Mouse (Mus musculus) induced T-regulatory cell, adult 2 months (primary cell): ENCODE measurements around the gene Pagr1b.

ENCODE experiments used
- DNase-seq: peaks from one replicate; pipeline ENCODE4 v3.0.0-alpha.2; 2012; ENCODE audit warnings: low read depth

Gene Pagr1b

DNA sequence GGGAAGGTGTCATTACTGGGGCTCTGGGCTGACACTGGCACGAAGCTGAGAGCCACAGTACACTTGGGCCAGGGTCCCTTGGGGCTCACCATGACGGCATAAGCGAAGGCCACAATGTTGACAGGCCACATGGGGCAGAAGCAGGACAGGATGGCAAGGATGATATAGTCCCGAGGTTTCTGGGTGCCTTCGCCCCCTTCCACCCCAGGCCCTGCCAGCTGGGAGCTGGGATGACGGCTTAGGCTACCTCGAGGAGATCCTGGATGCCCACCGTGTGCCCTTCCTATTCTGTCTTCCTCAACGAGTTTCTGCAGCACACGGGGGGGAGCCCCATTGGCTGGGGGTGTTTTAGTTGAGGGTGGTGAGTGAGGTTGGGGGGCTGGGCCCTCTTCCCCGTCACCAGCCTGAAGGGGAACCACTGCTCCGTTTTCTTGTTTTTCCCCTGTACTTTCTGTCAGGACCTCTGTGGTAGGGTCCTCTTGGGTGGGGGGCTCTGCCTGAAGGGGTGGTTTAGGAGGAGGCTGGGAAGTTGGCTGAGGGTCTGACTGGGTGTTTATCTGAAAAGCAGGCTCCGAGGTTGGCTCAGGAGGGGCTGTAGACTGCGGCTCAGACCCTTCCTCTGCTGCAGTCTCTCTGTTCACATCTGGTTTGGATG is 3.1 kb upstream of the Pagr1b start:
- DNase-seq: no peak

DNA sequence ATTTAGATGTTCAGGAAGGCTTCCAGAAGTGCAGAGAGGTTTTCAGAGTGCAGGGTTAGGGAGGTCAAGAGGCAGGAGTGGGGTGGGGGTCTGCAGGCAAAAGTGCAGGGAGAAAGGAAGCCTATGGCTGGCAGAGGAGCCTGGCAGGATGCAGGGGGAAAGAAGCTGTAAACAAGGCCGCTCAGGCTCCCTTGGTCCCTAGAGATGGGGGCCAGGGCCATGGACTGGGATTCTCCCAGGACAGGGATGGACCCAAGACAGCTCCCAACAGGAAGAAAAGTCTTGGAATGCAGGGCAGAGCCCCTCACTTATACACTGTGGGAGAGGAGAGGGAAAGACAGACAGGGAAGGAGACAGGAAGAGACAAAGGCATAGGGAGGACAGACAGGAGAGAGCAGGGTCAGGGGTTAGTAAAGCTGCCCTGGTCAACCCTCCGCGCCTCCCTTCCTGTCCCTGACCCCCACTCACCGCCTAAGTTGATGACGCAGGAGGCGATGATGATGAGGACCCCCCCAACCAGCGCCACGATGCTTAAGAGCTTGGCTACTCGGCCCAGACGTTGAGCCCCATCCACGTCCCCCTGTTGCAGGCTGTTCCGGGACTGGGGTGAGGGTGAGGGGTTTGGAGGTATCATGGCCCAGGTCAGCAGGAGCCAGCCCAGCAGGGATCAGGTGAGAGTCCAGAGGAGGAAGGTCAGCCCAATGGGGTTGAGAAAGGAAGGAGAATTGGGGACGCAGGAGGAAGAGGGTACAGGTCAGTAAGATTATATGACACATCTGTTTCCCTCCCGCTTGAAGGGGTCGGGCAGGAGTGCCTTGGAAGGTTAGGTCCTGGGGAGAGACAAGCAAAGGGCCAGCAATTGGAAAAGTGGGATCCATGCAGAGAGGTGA is 2.4 kb upstream of the Pagr1b start:
- DNase-seq: no peak

DNA sequence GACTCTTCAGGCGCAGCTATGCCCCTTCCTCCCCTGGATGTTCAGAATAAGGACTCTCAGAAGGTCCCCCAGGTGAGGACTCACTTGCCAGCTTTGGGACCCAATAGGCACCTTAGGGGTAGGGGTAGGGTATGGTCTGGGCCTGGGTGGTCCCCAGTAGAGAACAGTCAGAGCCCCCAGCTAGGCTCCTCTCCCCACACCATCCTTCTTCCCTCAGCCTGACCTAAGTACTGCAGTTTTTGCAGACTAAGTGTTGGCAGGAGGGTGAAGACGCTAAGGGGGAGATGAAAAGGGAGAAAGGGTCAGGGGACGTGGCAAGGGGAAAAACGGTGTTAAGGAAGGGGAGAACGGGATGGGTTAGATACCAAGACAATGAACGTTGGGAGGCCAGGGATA is 1.7 kb upstream of the Pagr1b start:
- DNase-seq: no peak

DNA sequence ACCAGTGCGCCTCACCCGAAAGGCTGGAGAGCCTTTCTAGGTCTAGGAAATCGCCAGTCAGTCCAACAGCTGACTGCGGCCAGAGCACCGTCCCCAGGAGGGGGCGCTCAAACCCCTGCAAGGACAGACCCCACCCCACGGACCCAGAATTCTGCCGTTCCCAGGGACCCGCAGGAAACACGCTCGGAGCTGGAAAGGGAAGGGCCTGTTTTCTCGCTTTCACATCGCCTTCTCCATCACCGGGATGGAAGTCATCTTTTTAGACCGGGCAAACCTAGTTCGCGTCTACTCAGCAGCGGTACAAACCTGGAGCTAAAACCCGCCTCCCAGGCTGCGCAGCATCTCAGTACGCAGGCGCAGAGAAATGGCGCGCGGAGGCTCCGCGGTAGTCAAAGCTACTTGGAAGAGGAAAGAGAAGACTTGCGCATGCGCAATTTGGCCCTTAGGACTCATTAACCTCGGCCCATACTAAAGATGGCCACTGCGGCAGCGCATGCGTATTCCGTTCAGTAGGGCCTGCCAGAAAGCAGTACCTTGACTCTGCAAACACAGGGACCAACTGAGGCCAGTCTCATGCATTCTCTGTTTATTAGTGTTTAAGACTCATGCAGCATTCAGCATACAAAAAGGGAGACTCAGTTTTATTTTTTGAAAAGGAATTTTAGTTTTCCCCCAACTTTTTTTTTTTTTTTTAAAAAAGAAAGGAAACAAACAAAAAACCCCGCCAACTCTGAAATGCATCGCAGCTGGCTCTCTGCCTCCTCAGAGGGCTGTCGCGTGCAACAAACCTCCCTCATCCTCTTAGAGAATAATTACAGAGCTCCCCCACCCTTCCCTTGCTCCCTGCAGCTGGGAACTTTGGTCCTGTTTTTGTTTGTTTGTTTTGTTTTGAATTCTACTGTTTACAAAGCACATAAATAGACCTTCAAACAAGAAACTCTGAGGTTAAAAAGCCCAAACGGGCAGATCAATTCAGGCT is 976 bp upstream of the Pagr1b start, which contains the start of gene Pagr1a:
Pagr1a (minus strand) TSS at position 382 of the 979 bp plus-strand sequence.
- peak; percentile 100 for DNase-seq

DNA sequence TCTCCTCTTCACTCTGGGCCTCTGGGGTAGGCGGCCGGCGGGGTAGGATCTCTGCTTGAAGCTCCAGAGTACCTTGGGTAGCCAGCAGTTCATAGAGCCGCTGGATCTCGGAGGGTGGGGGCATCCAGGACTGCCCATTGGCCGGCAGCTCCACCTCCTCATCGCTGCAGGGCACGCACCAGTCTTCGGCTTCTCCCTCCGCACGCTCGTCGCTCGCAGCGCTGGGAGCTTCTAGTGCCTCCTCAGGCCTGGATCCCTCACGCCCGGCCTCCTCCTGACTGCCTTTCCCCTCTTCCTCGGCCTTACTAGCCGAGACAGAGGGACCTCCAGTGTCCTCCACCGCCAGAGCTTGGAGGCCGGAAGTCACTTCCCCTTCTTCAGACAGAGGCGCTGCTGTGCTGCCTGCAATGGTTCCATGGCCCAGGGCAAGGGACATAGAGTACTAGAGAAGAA is 228 bp upstream of the Pagr1b start:
- no peak for DNase-seq

DNA sequence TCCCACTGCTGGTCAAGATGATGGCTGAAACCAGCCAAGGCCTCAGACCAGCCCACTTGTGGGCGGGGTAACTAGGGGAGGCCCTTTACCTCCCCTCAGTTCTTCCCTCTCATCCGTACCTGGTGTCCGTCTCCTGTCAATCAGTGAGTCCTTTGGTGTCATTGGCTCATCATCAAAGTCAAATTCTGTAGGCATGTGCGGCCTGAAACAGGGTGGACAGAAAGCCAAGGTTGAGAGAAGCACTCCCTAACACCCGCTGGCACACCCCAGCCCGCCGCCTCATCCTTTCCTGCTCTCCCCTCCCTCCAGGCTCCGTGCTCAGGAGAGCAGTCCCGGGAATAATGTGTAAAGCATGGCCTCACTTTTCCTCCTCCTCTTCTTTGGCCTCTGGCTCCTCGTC is 203 bp downstream of the Pagr1b start:
- DNase-seq: peak; percentile 64

DNA sequence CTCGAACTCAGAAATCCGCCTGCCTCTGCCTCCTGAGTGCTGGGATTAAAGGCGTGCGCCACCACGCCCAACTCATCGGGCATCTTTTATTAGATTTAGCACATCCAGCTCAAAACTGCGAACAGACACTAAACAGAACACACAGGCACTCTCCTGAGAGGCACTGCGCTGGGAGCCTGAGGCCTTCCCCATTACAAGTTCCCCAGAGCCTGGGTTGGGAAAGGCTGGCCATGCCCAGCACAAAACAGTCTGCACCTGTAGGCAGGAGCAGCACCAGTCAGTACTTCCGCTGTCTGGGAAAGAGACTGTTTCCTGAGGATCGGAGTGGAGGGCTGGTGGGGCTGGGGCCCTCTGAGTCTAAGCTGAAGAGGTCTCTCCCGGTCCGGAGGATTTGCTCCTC is 1.3 kb downstream of the Pagr1b start:
- DNase-seq: no peak

DNA sequence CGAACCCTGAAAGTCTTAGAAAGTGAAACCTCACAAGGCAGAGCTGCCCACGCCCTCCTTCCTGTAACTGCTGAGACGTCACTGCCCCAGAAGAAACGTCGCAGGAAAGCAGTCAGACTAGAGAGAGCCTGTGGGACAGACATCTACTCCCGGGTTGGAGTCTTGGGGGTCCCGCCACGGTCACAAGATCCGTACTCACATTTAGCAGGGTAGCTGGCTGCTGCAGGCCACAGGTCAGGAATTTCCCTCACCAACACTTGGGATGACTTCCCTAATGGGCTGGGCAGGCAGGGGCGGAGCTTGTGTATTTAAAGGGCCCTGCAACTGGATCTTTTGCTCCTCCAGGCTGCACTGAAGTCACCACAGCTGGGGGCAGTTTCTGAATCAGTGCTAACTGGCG is 2.0 kb downstream of the Pagr1b start, which contains the start of gene Mvp:
Mvp (minus strand) TSS at position 302 of the 400 bp plus-strand sequence.
- DNase-seq: peak; percentile 91

DNA sequence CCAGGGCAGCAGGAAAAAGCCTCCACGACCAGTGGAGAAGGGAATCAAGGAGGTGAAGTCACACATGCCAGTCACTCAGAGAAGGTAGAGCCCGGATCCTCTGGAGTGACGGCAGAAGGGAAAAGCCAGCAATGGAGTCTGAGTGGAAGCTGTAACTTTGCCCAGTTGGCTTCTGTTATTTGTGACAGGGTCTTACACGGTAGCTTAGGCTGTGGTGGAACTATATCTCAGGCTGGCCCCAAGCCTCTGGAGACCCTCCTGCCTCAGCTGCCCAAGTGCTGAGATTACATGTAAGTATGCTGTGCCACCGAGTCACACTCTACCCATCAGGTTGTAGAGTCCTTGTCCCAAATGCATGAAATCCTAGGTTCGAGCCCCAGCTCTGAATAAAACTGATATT is 2.9 kb downstream of the Pagr1b start:
- DNase-seq: no peak

DNA sequence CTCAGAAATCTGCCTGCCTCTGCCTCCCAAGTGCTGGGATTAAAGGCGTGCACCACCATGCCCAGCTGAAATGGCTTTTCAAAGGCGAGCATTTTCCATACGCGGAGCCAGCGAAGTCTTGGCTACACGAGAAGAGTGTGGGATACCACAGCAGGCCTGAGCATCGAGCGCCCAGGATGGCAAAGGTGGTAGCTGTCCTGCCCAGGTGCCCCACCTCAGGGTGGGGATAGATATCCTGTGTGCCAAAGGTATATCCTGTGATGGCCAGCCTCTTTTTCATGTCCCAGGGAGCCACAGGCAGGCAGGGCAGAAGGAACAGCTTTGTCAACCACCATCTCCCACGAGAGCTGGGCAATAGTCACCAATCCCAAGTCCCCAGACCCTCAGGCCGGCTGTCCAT is 3.4 kb downstream of the Pagr1b start:
- no peak for DNase-seq

DNA sequence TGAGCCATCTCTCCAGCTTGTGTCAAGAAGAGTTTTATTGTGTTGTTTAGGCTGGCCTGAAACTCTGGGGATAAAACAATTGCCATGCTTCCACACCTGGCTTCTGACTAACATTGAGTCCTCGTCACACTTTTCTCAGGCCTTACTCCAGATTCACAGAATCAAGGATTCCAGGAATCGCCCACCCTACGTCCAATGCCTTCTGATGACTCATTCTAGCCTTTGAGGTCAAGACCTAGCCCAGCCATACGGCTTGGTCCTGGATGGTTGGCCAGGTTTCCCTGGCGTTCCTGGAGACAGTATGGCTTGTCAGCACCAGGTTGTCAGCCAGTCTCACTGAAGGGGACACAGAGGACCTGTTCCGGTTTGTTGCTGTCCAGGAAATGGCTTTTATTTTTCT is 3.9 kb downstream of the Pagr1b start:
- DNase-seq: no peak

DNA sequence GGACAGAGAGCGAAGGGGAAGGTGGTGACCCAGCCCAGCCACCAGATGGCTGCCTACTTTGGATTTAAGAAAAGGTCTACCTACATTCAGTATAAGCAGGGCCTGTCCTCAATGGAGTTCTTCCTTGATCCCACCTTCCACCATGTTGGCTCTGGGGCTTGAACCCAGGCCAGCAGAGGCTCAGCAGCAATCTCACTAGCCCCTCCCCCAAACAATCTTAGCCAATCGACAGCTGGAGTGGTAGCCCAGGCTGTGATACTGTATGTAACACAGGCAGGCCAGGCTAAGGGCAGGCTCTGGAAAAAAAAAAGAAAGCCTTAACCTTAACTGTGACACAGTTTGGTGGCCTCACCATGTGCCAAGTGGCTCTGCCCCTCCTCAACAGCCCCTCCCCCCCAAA is 4.6 kb downstream of the Pagr1b start:
- DNase-seq: no peak

DNA sequence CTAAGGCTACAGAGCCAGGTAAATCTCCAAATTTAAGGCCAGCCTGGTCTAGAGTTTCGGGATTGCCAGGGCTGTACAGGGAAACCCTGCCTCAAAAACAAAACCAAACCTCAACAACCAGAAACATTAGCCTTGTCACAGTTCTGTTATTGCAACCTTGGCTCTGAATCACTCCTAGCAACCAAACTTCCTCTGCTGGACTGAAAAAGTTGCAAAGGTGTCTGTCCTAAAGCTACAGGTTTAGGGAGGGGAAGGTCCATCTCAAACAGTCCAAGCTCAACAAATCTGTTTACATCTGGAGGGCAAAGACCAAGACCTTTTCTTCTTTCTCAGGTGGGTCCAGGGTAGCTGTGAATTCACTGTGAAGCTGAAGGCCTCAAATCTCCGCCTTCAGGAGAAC is 5.2 kb downstream of the Pagr1b start:
- no peak for DNase-seq

DNA sequence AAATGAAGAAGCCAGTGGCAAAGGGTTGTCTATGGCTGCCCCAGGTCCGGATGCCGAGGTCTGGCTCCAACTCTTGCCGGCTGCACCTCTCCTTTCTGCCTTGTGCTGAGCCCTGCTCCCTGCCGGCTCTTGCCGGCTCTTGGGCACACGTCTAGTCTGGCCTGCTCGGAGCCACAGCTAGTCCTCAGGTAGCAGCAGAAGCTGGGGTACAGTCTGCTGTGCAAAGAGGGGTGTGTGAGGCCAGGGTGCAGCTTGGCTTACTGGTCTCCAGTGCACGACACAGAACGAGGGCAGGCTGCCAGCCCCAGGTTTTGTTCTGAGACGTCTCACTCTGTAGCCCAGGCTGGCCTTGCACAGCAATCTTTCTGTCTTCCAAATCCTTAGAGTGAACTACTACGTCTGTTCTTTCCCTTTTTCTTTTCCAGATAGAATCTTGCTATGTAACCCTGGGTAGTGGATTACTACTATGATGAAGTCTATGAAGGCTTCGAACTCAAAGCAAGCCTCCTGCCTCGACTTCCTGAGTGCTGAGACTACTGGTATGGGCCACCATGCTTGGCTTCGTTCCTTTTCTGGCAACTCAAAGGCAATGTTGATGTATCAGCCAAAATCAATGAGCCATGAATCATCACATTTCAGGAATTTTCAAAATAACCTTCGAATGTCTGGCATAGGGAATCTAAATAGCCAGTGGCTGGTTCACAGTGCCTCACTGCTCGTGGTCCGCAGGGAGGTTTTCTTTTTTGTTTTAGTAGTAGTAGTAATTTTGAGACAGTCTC is 6.8 kb downstream of the Pagr1b start:
- no peak for DNase-seq

DNA sequence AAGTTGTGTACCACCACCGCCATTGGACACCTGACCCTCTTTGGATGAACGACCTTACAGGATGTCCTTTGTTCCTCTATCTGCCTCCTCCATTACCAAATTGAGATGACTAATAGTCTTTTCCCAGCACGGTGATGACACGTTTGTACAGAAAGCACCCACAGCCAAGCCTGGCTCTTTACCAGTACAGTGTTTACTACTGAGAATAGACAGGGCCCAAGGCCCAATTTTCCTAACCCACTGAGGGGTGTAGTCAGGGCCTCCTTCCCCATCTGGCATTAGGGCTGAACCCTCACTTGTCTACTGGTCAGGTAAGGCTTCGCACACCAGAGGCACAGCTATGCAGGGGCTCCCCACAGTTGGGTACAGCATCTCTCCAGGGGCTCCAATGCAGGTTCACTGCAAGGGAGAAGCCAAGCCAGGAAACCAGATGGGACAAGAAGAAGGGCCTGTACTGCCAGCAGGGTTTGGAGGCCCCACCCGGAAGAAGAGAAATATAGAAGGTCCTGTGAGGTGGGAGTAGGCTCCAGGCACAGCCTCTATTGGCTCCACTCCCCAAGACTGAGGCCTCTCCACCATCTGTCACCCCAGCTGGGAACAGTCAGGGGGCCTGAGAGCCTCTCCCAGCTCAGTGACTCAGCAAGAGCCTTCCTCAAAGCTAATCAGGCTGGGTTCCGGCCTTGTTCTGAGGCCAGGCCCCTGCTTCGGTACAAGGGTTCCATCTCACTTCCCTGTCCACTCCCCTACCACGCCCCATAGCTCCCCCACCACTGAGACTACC is 7.9 kb downstream of the Pagr1b start:
- no peak for DNase-seq

DNA sequence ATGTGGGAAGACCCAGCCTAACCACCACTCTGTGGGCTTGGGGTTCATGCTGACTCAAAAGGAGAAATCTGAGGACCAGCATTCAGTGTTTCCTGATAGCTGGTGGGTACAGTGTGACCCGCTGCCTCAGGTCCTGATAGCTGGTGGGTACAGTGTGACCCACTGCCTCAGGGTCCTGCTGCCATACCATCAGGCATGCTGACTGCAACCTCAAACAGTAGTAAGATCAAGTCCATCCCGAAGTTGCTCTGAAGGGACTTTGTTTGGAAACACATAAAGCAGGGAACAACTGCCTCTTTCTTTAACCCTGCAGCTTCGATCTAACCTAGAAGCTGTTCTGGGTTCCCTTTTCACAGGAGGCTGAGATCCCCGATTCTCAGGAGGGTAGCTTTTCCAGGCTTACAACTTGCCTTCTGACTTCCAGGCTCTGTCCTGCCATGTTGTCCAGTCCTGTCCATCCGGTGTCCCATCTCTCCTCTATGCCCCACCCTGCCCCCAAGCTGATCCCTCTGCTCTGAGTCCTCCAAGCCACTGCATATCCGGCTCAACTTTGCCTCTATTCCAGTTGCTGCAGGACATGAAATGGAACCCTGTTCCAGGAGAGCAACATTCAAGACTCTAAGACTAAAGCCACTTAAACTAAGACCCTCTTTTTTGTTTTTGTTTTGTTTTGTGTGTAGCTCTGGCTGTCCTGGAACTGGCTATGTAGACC is 8.8 kb downstream of the Pagr1b start:
- peak; percentile 21 for DNase-seq

DNA sequence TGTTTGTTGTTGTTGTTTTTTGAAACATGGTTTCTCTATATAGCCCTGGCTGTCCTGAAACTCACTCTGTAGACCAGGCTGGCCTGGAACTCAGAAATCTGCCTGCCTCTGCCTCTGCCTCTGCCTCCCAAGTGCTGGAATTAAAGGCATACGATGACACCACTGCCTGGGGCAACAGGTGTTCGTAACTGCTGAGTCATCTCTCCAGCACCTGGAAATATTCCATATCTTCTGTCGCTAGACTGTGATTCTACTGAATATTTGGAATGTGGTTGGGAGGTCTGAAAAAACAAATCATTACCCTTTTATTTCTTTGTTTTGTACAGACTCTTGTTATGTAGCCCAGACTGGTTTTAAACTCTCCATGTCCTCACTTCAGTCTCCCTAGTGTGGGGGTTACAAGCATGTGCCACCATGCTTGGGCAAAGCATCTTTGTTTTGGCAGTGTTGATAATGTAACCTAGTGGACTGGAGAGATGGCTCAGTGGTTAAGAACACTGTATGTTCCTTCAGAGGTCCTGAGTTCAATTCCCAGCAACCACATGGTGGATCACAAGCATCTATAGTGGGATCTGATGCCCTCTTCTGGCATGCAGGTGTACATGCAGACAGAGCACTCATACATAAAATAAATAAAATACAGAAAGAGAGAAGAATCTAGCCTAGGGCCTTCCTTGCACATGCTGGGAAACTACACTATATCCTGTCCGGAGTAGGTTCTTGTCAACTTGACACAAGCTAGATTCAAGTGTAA is 12.0 kb downstream of the Pagr1b start:
- DNase-seq: no peak

DNA sequence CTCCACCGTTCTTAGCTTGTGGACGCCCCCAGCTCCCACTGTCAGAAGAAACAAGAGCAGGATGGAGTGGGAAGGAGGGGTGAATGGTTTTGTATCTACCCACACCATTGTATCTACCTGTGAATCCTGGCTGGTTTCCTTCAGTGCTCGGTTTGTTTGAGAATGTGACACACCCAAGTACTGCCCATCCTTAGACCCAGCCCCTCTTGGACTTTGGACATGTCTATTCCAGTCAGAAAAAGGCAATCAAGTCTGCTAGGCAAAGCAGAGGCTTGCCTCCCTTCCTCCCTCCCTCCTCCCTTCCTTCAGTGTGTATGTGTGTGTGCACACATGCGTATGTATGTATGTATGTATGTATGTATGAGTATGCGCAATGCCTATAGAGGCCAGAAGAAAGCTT is 12.7 kb downstream of the Pagr1b start:
- DNase-seq: no peak

DNA sequence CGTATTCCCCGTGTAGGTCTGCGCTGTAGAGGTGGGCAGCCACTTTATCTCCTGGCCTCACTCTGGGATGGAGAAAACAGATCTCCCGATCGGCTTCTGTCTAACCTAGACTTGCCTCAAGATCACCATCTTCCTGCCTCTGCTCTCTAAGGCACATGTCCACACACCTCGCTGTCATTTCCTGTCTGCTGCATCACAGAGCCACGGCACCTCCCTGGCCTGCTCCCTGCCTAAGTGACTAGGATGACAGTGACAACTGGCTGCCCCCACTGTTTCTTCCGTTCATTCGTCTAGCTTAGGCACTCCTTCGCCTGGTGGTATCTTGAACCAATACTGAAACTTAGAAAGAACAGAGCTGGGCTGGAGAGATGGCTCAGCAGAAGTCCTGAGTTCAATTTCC is 16.7 kb downstream of the Pagr1b start:
- DNase-seq: peak; percentile 66
